Mouse (Mus musculus): ENCODE measurements at regions not wholly inside any gene's neighbourhood (a gene's known extent, or its start where the extent isn't known, plus 50 kb on each side); places are given as distances from the start of the nearest gene placed in this dataset.

- Histone ChIP-seq H3K36me3 (no peaks in the 10 kb centered on the region), H3K4me1 (no peaks in the 10 kb centered on the region), H3K4me3 (no peak overlapping the region), H3K27ac (replicated peaks) (no peak overlapping the region), H3K27me3 (ENCODE audit: low read depth, poor library complexity, severe bottlenecking) (no peaks in the 10 kb centered on the region), H3K9me3 (replicated peaks) (no peaks in the 10 kb centered on the region; the same call in 1 of the 2 replicates)
- WGBS, result 86% methylated on average over 2 of the region's 2 CpGs
- no peak for DNase-seq (ENCODE audit: low spot score)
Measured at GRCm38 (mm10) chr8:86350128-86350527, 230.4 kb downstream of the Abcc12 start.

- H3K27me3 ChIP-seq (ENCODE audit: low read depth, poor library complexity, severe bottlenecking), result no peaks in the 10 kb centered on the region
- peaks cover 9% of the 10 kb centered on the region for H3K4me1 ChIP-seq
- no peak overlapping the region for H3K4me3 ChIP-seq
- 79% methylated on average over 8 of the region's 8 CpGs for WGBS
- no peak for DNase-seq (ENCODE audit: low spot score)
- no peaks in the 10 kb centered on the region for H3K9me3 ChIP-seq (replicated peaks)
- H3K36me3 ChIP-seq, result no peaks in the 10 kb centered on the region
- no peak overlapping the region for H3K27ac ChIP-seq (replicated peaks)
Measured at GRCm38 (mm10) chr8:86342016-86342684, 238.3 kb downstream of the Abcc12 start.

- H3K27ac ChIP-seq (replicated peaks), result no peak overlapping the region
- peaks cover 9% of the 10 kb centered on the region for H3K4me1 ChIP-seq
- no peaks in the 10 kb centered on the region for H3K36me3 ChIP-seq
- no peak for DNase-seq (ENCODE audit: low spot score)
- no peaks in the 10 kb centered on the region for H3K9me3 ChIP-seq (replicated peaks)
- WGBS, result 86% methylated on average over 18 of the region's 18 CpGs
- no peaks in the 10 kb centered on the region for H3K27me3 ChIP-seq (ENCODE audit: low read depth, poor library complexity, severe bottlenecking)
- no peak overlapping the region for H3K4me3 ChIP-seq
Measured at GRCm38 (mm10) chr8:86338574-86339264, 241.8 kb downstream of the Abcc12 start.

GRCm38 (mm10) chr8:86331383-86331782 lies 249.1 kb downstream of the Abcc12 start:
- Histone ChIP-seq H3K36me3 (no peaks in the 10 kb centered on the region), H3K9me3 (replicated peaks) (no peaks in the 10 kb centered on the region), H3K27ac (replicated peaks) (no peak overlapping the region), H3K4me1 (peaks cover 6% of the 10 kb centered on the region), H3K4me3 (no peak overlapping the region), H3K27me3 (ENCODE audit: low read depth, poor library complexity, severe bottlenecking) (0 out of 2 replicates have a peak, but pooled peaks cover 4% of the 10 kb centered on the region)
- no peak for DNase-seq (ENCODE audit: low spot score)
- 82% methylated on average over 6 of the region's 6 CpGs for WGBS

- Histone ChIP-seq H3K9me3 (replicated peaks) (no peaks in the 10 kb centered on the region), H3K27me3 (ENCODE audit: low read depth, poor library complexity, severe bottlenecking) (peaks cover 11% of the 10 kb centered on the region; the same call in 1 of the 2 replicates), H3K4me1 (peaks cover 6% of the 10 kb centered on the region), H3K27ac (replicated peaks) (no peak overlapping the region), H3K4me3 (no peak overlapping the region), H3K36me3 (no peaks in the 10 kb centered on the region)
- 37% methylated on average over 7 of the region's 7 CpGs for WGBS
- DNase-seq (ENCODE audit: low spot score), result no peak
Measured at GRCm38 (mm10) chr8:86328626-86329025, 251.9 kb downstream of the Abcc12 start.

- Histone ChIP-seq H3K4me3 (no peak overlapping the region), H3K27ac (replicated peaks) (no peak overlapping the region), H3K27me3 (ENCODE audit: low read depth, poor library complexity, severe bottlenecking) (peaks cover 11% of the 10 kb centered on the region; the same call in 1 of the 2 replicates), H3K36me3 (no peaks in the 10 kb centered on the region), H3K4me1 (peaks cover 7% of the 10 kb centered on the region), H3K9me3 (replicated peaks) (no peaks in the 10 kb centered on the region)
- 81% methylated on average over 3 of the region's 3 CpGs for WGBS
- no peak for DNase-seq (ENCODE audit: low spot score)
Measured at GRCm38 (mm10) chr8:86327982-86328381, 252.5 kb downstream of the Abcc12 start.

GRCm38 (mm10) chr8:86325040-86325439 lies 255.4 kb downstream of the Abcc12 start:
- H3K9me3 ChIP-seq (replicated peaks), result no peaks in the 10 kb centered on the region
- H3K36me3 ChIP-seq, result no peaks in the 10 kb centered on the region
- H3K4me1 ChIP-seq, result peaks cover 17% of the 10 kb centered on the region
- peaks cover 11% of the 10 kb centered on the region; the same call in 1 of the 2 replicates for H3K27me3 ChIP-seq (ENCODE audit: low read depth, poor library complexity, severe bottlenecking)
- no peak overlapping the region for H3K27ac ChIP-seq (replicated peaks)
- no peak overlapping the region for H3K4me3 ChIP-seq
- WGBS, result 88% methylated on average over 7 of the region's 7 CpGs
- no peak for DNase-seq (ENCODE audit: low spot score)

GRCm38 (mm10) chr8:86324542-86324941 lies 255.9 kb downstream of the Abcc12 start:
- Histone ChIP-seq H3K9me3 (replicated peaks) (no peaks in the 10 kb centered on the region), H3K27ac (replicated peaks) (0 out of 2 replicates have a peak overlapping the region, but pooled peaks have one; percentile 13), H3K4me3 (no peak overlapping the region), H3K36me3 (no peaks in the 10 kb centered on the region), H3K27me3 (ENCODE audit: low read depth, poor library complexity, severe bottlenecking) (peaks cover 11% of the 10 kb centered on the region; the same call in 1 of the 2 replicates), H3K4me1 (peaks cover 17% of the 10 kb centered on the region)
- 86% methylated on average over 4 of the region's 4 CpGs for WGBS
- DNase-seq (ENCODE audit: low spot score), result no peak

GRCm38 (mm10) chr8:86323823-86324222 lies 256.7 kb downstream of the Abcc12 start:
- peaks cover 11% of the 10 kb centered on the region; the same call in 1 of the 2 replicates for H3K27me3 ChIP-seq (ENCODE audit: low read depth, poor library complexity, severe bottlenecking)
- no peak overlapping the region for H3K4me3 ChIP-seq
- no peak for DNase-seq (ENCODE audit: low spot score)
- no peaks in the 10 kb centered on the region for H3K9me3 ChIP-seq (replicated peaks)
- WGBS, result 96% methylated on average over 2 of the region's 2 CpGs
- H3K4me1 ChIP-seq, result peaks cover 15% of the 10 kb centered on the region
- no peak overlapping the region for H3K27ac ChIP-seq (replicated peaks)
- H3K36me3 ChIP-seq, result no peaks in the 10 kb centered on the region

- Histone ChIP-seq H3K36me3 (no peaks in the 10 kb centered on the region), H3K4me1 (peaks cover 11% of the 10 kb centered on the region; the same call in 1 of the 2 replicates), H3K27me3 (ENCODE audit: low read depth, poor library complexity, severe bottlenecking) (peaks cover 11% of the 10 kb centered on the region; the same call in 1 of the 2 replicates), H3K9me3 (replicated peaks) (no peaks in the 10 kb centered on the region), H3K4me3 (no peak overlapping the region), H3K27ac (replicated peaks) (no peak overlapping the region)
- DNase-seq (ENCODE audit: low spot score), result no peak
- WGBS, result 87% methylated on average over 1 of the region's 1 CpGs
Measured at GRCm38 (mm10) chr8:86322494-86322893, 258.0 kb downstream of the Abcc12 start.

- Histone ChIP-seq H3K27ac (replicated peaks) (no peak overlapping the region), H3K27me3 (ENCODE audit: low read depth, poor library complexity, severe bottlenecking) (peaks cover 3% of the 10 kb centered on the region; the same call in 1 of the 2 replicates), H3K4me1 (peaks cover 11% of the 10 kb centered on the region; the same call in 1 of the 2 replicates), H3K9me3 (replicated peaks) (no peaks in the 10 kb centered on the region), H3K36me3 (no peaks in the 10 kb centered on the region), H3K4me3 (no peak overlapping the region)
- WGBS, result 89% methylated on average over 3 of the region's 3 CpGs
- DNase-seq (ENCODE audit: low spot score), result no peak
Measured at GRCm38 (mm10) chr8:86320938-86321337, 259.5 kb downstream of the Abcc12 start.

- Histone ChIP-seq H3K27ac (replicated peaks) (no peak overlapping the region), H3K4me1 (peaks cover 11% of the 10 kb centered on the region; the same call in 1 of the 2 replicates), H3K9me3 (replicated peaks) (no peaks in the 10 kb centered on the region), H3K36me3 (no peaks in the 10 kb centered on the region), H3K27me3 (ENCODE audit: low read depth, poor library complexity, severe bottlenecking) (no peaks in the 10 kb centered on the region), H3K4me3 (no peak overlapping the region)
- 77% methylated on average over 3 of the region's 3 CpGs for WGBS
- DNase-seq (ENCODE audit: low spot score), result no peak
Measured at GRCm38 (mm10) chr8:86318531-86318930, 262.0 kb downstream of the Abcc12 start.

- Histone ChIP-seq H3K4me3 (no peak overlapping the region), H3K27ac (replicated peaks) (no peak overlapping the region), H3K4me1 (no peaks in the 10 kb centered on the region), H3K36me3 (no peaks in the 10 kb centered on the region), H3K27me3 (ENCODE audit: low read depth, poor library complexity, severe bottlenecking) (no peaks in the 10 kb centered on the region), H3K9me3 (replicated peaks) (no peaks in the 10 kb centered on the region)
- no peak for DNase-seq (ENCODE audit: low spot score)
- WGBS, result 91% methylated on average over 7 of the region's 7 CpGs
Measured at GRCm38 (mm10) chr8:86316236-86316635, 264.2 kb downstream of the Abcc12 start.

All from midbrain, embryonic 10.5 days (tissue).